Mouse (Mus musculus) brain, embryonic 14.5 days (tissue): ENCODE measurements around the gene Atp2b1.

Source experiments
- CTCF ChIP-seq: fragments of 200-500 bp; IDR thresholded peaks from 2 replicates; pipeline ENCODE4 v1.5.1; 2012; ENCODE audit warnings: inconsistent platforms, mild to moderate bottlenecking, moderate library complexity, borderline replicate concordance; ENCODE audit not compliant: insufficient read depth, insufficient read length; ENCODE audit errors: extremely low read depth
- POLR2A ChIP-seq: fragments of 200-500 bp; IDR thresholded peaks from 2 replicates; pipeline ENCODE4 v1.6.1; 2012; ENCODE audit warnings: mild to moderate bottlenecking, inconsistent platforms, borderline replicate concordance; ENCODE audit not compliant: poor library complexity, insufficient read depth, insufficient read length, severe bottlenecking; ENCODE audit errors: extremely low read depth

DNA sequence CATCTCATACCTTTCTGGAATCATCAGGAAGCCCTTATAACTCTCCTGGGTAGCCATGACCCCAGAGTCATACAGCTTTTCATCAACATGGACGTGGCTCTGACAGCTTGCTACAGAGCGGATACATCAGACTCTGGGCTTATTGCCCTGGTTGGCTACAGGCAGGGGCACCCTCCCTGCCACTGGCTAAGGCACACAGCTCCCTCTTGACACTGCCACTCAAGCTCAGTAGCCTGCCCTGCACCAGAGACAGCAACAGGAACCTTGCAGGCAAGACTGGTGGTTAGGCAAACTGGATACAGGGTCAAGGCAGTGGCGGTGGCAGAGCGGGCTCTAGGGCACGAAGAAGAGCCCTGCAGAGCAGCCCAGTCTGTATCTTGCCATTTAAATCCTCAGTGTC, 126.0 kb downstream of the Atp2b1 start:
- TF ChIP-seq CTCF = no peak
- no peak for TF ChIP-seq POLR2A
